Comparison of ENCODE assay signal across 8 mouse cellular contexts in the genomic region with DNA sequence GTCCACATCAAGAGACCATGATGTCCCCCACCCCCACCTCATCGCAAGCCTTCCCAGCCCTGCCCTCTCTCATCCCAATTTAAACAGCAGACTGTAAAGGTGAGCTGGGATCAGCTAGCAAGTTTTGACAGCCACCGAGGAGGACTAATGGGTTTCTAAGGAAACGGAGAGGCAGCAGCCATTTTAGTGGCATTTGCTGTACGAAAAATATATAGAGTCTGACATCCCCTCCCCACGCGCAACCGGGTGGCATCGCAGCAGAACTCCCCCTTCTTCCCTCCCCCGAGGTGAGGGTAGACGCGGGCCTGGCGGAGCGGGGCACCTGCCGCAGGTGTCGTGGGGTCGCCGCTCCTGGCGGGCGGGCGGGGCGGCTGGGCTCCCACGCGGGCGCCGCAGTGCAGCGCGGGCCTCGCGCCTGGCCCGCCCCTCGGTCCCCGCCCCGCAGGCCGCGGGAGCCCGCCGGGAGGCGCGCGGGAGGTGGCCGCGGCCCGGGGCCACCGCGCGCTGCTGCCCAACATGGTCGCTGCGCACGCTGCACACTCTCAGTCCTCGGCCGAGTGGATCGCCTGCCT. TPM values are rescaled to one million over a fixed set of nuclear protein-coding genes. Genes with fewer than 3 reads are reported as not detected.
DNase-seq lines count a peak whose midpoint lies in the region; ATAC-seq and TF ChIP-seq lines count a peak whose summit lies in the region.

A gene (plus strand): TSS at position 470 of the 572 bp plus-strand sequence.

- H3K9me3 ChIP-seq in midbrain, postnatal 0 days (ENCODE audit: low read length), result no peaks in the 10 kb centered on the region

- ATAC-seq in midbrain, postnatal 0 days (ENCODE audit: low FRiP score), result peak; percentile 85
- ATAC-seq in megakaryocyte-erythroid progenitor cell, adult 5-6 weeks (replicated peaks; ENCODE audit: low FRiP score, low TSS enrichment, poor library complexity, severe bottlenecking), result no peak

- H3K36me3 ChIP-seq in heart, adult 2 months (ENCODE audit: control insufficient read depth, insufficient read depth, low read length), result no peaks in the 10 kb centered on the region
- H3K36me3 ChIP-seq in midbrain, postnatal 0 days (ENCODE audit: insufficient read depth, low read length), result no peaks in the 10 kb centered on the region

- TF ChIP-seq CTCF in heart, adult 2 months (IDR thresholded peaks at IDR 0.05), result no peak
- TF ChIP-seq CTCF in midbrain, postnatal 0 days (IDR thresholded peaks at IDR 0.05), result no peak

- 2% methylated on average over 45 of the region's 52 CpGs for WGBS in heart, adult 2 months
- WGBS in midbrain, postnatal 0 days, result 1% methylated on average over 43 of the region's 52 CpGs

- no peak within 1 kb of the TSS for H3K27ac ChIP-seq in heart, adult 2 months
- peak within 1 kb of the TSS; percentile 89 for H3K27ac ChIP-seq in midbrain, postnatal 0 days (ENCODE audit: low read depth, low read length)

- H3K9ac ChIP-seq in heart, adult 2 months (ENCODE audit: low read depth, low read length), result peak within 1 kb of the TSS; percentile 78
- peak within 1 kb of the TSS; percentile 88 for H3K9ac ChIP-seq in midbrain, postnatal 0 days (replicated peaks; ENCODE audit: low read length, poor library complexity, severe bottlenecking)

- no peaks in the 10 kb centered on the region for H3K4me1 ChIP-seq in heart, adult 2 months (ENCODE audit: control insufficient read depth, insufficient read depth, low read length)
- H3K4me1 ChIP-seq in midbrain, postnatal 0 days (ENCODE audit: insufficient read depth, low read length), result peaks cover 8% of the 10 kb centered on the region; the same call in 1 of the 2 replicates

- H3K4me2 ChIP-seq in midbrain, postnatal 0 days (ENCODE audit: low read depth, low read length, poor library complexity, severe bottlenecking), result peak within 1 kb of the TSS; percentile 86

- TF ChIP-seq POLR2A in heart, adult 2 months (IDR thresholded peaks at IDR 0.05; ENCODE audit: insufficient read depth, low read depth, low read length), result no peak

- no peaks in the 10 kb centered on the region for H3K79me2 ChIP-seq in heart, adult 2 months (replicated peaks; ENCODE audit: control insufficient read depth, insufficient read depth, low read length)

- no peaks in the 10 kb centered on the region for H3K27me3 ChIP-seq in heart, adult 2 months (ENCODE audit: control insufficient read depth, insufficient read depth, low read length)
- H3K27me3 ChIP-seq in midbrain, postnatal 0 days (ENCODE audit: insufficient read depth, low read length), result no peaks in the 10 kb centered on the region

- H3K4me3 ChIP-seq in heart, adult 2 months, result peak within 1 kb of the TSS; percentile 43
- H3K4me3 ChIP-seq in midbrain, postnatal 0 days (ENCODE audit: low read depth, low read length), result peak within 1 kb of the TSS; percentile 65

- DNase-seq in gastrocnemius, postnatal 10 days, result peak; percentile 14
- DNase-seq in gastrocnemius, adult 18-20 months (ENCODE audit: low spot score), result no peak
- peak; percentile 29 for DNase-seq in thymus, postnatal 4 days
- no peak for DNase-seq in thymus, adult 18-20 months
- peak; percentile 22 to 36 for DNase-seq in heart, adult 2 months
- DNase-seq in layer of hippocampus, postnatal 14 days (ENCODE audit: low spot score in 2 of 2), result no peak
- DNase-seq in midbrain, postnatal 0 days (ENCODE audit: low spot score), result peak; percentile 52

- intact Hi-C loops in heart, adult 2 months (cut with DNase I), result no loop called here

- no peak for TF ChIP-seq EP300 in heart, adult 2 months (IDR thresholded peaks at IDR 0.05; ENCODE audit: insufficient read depth, low read depth, low read length)

RNA-seq across cellular contexts. Expression of the gene that starts here (rescaled TPM):
- total RNA-seq in gastrocnemius, postnatal 10 days (2021), result 1 to 10 TPM; 2.4 to 4.4 TPM
- total RNA-seq in gastrocnemius, adult 18-20 months (2021), result 1 to 10 TPM; 1.2 to 4.2 TPM
- total RNA-seq in heart, adult 2 months (2021), result 10 to 100 TPM; 25.4 to 38.9 TPM
- 15.3 and 35.4 TPM in 2 replicates for polyA plus RNA-seq in heart, adult 2 months (2012; rRNA removed)
- 100 to 1,000 TPM; 208 to 217 TPM for total RNA-seq in layer of hippocampus, postnatal 14 days (2021)
- 66.0 and 78.6 TPM in 2 replicates for total RNA-seq in midbrain, postnatal 0 days (2014; rRNA removed)
- polyA plus RNA-seq in midbrain, postnatal 0 days (2015; fragmentation: Nextera tagmentation; extraction: Ambion mirVana), result 44.6 and 48.5 TPM in 2 replicates
- total RNA-seq in megakaryocyte-erythroid progenitor cell, adult 5-6 weeks (2014; fragmentation: Nextera tagmentation), result not detected in 2 replicates
- total RNA-seq in megakaryocyte-erythroid progenitor cell, adult 5-6 weeks (2017), result not detected in 2 replicates

Comparison
In these comparisons a context has a peak if more than half of its experiments do, and no peak if none do; other contexts are left out.
1. RNA of the gene that starts here (total RNA-seq): 208 to 217 TPM in layer of hippocampus, postnatal 14 days, 66.0 to 78.6 TPM in midbrain, postnatal 0 days and 25.4 to 38.9 TPM in heart, adult 2 months; 2.4 to 4.4 TPM in gastrocnemius, postnatal 10 days, 1.2 to 4.2 TPM in gastrocnemius, adult 18-20 months and not detected in megakaryocyte-erythroid progenitor cell, adult 5-6 weeks; every median in the first group is over 4 times any median in the second.
2. DNase-seq: peak in gastrocnemius, postnatal 10 days (single experiment), thymus, postnatal 4 days (single experiment), heart, adult 2 months (2 of 2) and midbrain, postnatal 0 days (single experiment); none in gastrocnemius, adult 18-20 months (single experiment), thymus, adult 18-20 months (0 of 2) and layer of hippocampus, postnatal 14 days (0 of 2).